Mouse (Mus musculus) limb, embryonic 12.5 days (tissue): ENCODE data around the gene Rala. TPM values are rescaled to one million over a fixed set of nuclear protein-coding genes. Genes with fewer than 3 reads are reported as not detected.

Source experiments
- ATAC-seq: fragments of 200-750 bp; cut with Nextera tagmentation; 2 replicates; pipeline ENCODE4 v1.8.0; 2017; ENCODE audit warnings: low read depth, moderate TSS enrichment; ENCODE audit not compliant: insufficient number of reproducible peaks, insufficient read depth, low FRiP score, low TSS enrichment
- H3K27ac ChIP-seq: fragments of 300-500 bp; sonication (generic); 2 replicates; pipeline ENCODE4 v1.5.1; 2016; ENCODE audit warnings: mild to moderate bottlenecking, moderate library complexity
- H3K27me3 ChIP-seq: fragments of 300-500 bp; sonication (generic); 2 replicates; pipeline ENCODE4 v1.6.1; 2016; ENCODE audit warnings: mild to moderate bottlenecking, moderate library complexity
- H3K36me3 ChIP-seq: fragments of 300-500 bp; sonication (generic); 2 replicates; pipeline ENCODE4 v1.6.1; 2016; ENCODE audit warnings: mild to moderate bottlenecking, moderate library complexity
- H3K4me1 ChIP-seq: fragments of 300-500 bp; sonication (generic); replicated peaks from 2 replicates; pipeline ENCODE4 v1.6.1; 2016
- H3K4me2 ChIP-seq: fragments of 300-500 bp; sonication (generic); 2 replicates; pipeline ENCODE4 v1.6.1; 2016; ENCODE audit warnings: mild to moderate bottlenecking, moderate library complexity
- H3K4me3 ChIP-seq: fragments of 300-500 bp; sonication (generic); replicated peaks from 2 replicates; pipeline ENCODE4 v1.5.1; 2016; ENCODE audit warnings: mild to moderate bottlenecking
- H3K9ac ChIP-seq: fragments of 300-500 bp; sonication (generic); replicated peaks from 2 replicates; pipeline ENCODE4 v1.6.1; 2016; ENCODE audit warnings: mild to moderate bottlenecking, moderate library complexity
- H3K9me3 ChIP-seq: fragments of 300-500 bp; sonication (generic); 2 replicates; pipeline ENCODE4 v1.6.1; 2016; ENCODE audit warnings: mild to moderate bottlenecking, moderate library complexity
- WGBS: fragments of 180-500 bp; shearing (Covaris S2); methylation state at CpG from one replicate; pipeline ENCODE4 v1.1.7; 2016; 5-methylcytosine and 5-hydroxymethylcytosine counted together
- polyA plus RNA-seq: library from polyadenylated mRNA; unstranded; fragments of >200 nt; fragmentation: Nextera tagmentation; extraction: Ambion mirVana; gene quantifications from 2 replicates; pipeline ENCODE4 v1.2.1, GENCODE M21; 2016

Rala gene
- 98.8 and 107 TPM in 2 replicates for polyA plus RNA-seq

- Histone ChIP-seq H3K9ac (peak within 1 kb of the TSS; percentile 95), H3K36me3 (0 out of 2 replicates have a peak, but pooled peaks cover 5% of the 10 kb centered on the region), H3K4me2 (peak within 1 kb of the TSS; percentile 84), H3K9me3 (no peaks in the 10 kb centered on the region), H3K4me1 (peaks cover 7% of the 10 kb centered on the region), H3K27me3 (no peaks in the 10 kb centered on the region), H3K4me3 (peak within 1 kb of the TSS; percentile 94), H3K27ac (peak within 1 kb of the TSS; percentile 90)
- peak; percentile 99 for ATAC-seq
- WGBS = 10% methylated on average over 57 of the region's 69 CpGs
Observed at GRCm38 (mm10) chr13:17944078-17944917, at the start of gene Rala. Gene Rala (minus strand): TSS chr13:17944239.

- H3K4me2 ChIP-seq = peak overlapping the region; percentile 78
- 0 out of 2 replicates have a peak, but pooled peaks cover 6% of the 10 kb centered on the region for H3K36me3 ChIP-seq
- peaks cover 7% of the 10 kb centered on the region; the same call in 1 of the 2 replicates for H3K4me1 ChIP-seq
- 40% methylated on average over 7 of the region's 7 CpGs for WGBS
- no peaks in the 10 kb centered on the region for H3K27me3 ChIP-seq
- H3K27ac ChIP-seq = peak overlapping the region; percentile 82; the same call in 1 of the 2 replicates
- H3K9ac ChIP-seq = peak overlapping the region; percentile 73; the same call in 1 of the 2 replicates
- H3K9me3 ChIP-seq = no peaks in the 10 kb centered on the region
- ATAC-seq = no peak
- peak overlapping the region; percentile 76 for H3K4me3 ChIP-seq
Observed at GRCm38 (mm10) chr13:17993515-17993847, 49.4 kb upstream of the Rala start.

DNA sequence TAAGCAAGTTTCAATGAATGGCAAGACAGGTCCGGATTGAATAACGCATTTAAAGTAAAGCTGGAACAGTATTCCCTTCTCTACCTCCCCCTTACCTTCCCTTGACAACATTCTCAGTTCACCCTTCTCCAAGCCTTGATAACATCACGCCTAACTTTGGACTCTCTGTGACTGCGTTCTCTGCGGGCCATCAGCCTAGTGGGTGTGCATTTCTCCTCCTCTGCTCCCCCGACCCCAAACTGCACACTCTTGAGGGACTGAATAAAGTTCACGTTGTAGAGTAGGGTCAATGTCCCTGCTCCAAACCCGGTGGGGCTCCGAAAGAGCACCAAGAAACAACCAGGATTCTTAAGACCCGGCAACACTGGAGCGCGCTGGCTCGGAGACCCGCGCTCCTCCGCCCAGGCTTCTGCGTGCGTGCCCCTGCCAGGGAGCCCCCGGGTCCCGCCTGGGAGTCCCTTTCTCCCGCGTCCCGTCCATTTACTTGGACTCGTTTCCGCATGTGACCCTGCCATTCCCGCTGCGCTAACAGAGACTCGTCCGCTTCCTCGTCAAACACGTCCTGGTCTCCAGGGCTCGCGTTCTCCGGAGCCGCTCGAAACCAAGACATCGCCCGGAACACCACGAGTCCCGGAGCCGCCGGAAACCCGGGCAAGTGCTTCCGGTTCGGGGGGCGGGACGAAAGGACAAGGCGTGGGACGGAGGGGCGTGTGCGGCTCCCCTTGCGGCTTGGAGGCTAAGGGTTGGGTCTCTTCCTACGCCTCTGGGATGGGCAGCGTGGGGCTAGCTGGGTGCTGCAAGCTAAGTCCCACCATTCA, 48.9 kb upstream of the Rala start, which contains the start of gene Yae1d1:
Gene Yae1d1 (minus strand): TSS at position 653 of the 818 bp plus-strand sequence.
- WGBS = under 1% methylated on average over 54 of the region's 54 CpGs
- Histone ChIP-seq H3K9me3 (no peaks in the 10 kb centered on the region), H3K27ac (peak within 1 kb of the TSS; percentile 82), H3K4me3 (peak within 1 kb of the TSS; percentile 76), H3K9ac (peak within 1 kb of the TSS; percentile 73), H3K4me2 (peak within 1 kb of the TSS; percentile 78), H3K4me1 (peaks cover 7% of the 10 kb centered on the region; the same call in 1 of the 2 replicates), H3K27me3 (no peaks in the 10 kb centered on the region), H3K36me3 (peaks cover 8% of the 10 kb centered on the region)
- ATAC-seq = peak; percentile 96

DNA sequence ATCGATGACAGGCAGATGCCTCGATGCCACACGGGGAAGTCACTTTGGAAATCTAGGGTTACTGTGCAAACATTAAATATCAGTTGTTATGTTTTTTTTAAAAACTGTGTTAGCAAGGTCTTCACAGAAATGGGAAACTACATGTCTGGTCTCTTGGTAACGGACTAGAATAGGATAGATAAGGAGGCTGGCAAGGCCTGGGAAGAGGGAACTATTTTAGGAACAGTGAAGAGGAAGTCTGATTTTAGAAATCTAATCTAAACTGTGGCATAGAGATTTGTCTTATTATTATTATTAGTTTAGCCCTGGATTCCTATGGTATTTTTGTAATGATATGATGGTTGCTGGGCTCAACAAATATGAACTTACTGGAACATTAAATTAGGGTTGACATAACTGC, 48.0 kb upstream of the Rala start:
- H3K4me1 ChIP-seq = peaks cover 7% of the 10 kb centered on the region; the same call in 1 of the 2 replicates
- H3K36me3 ChIP-seq = peaks cover 16% of the 10 kb centered on the region
- no peaks in the 10 kb centered on the region for H3K27me3 ChIP-seq
- H3K4me2 ChIP-seq = peak overlapping the region; percentile 78
- ATAC-seq = no peak
- H3K9me3 ChIP-seq = no peaks in the 10 kb centered on the region
- WGBS = 85% methylated on average over 4 of the region's 4 CpGs
- peak overlapping the region; percentile 76 for H3K4me3 ChIP-seq
- no peak overlapping the region for H3K27ac ChIP-seq
- H3K9ac ChIP-seq = no peak overlapping the region

- H3K27me3 ChIP-seq = no peaks in the 10 kb centered on the region
- H3K27ac ChIP-seq = no peak overlapping the region
- H3K9me3 ChIP-seq = no peaks in the 10 kb centered on the region
- 69% methylated on average over 4 of the region's 4 CpGs for whole genome bisulfite sequencing
- no peak for ATAC-seq
- H3K4me3 ChIP-seq = no peak overlapping the region
- peaks cover 55% of the 10 kb centered on the region for H3K36me3 ChIP-seq
- H3K9ac ChIP-seq = no peak overlapping the region
- no peak overlapping the region for H3K4me2 ChIP-seq
- H3K4me1 ChIP-seq = no peaks in the 10 kb centered on the region
Observed at GRCm38 (mm10) chr13:17983194-17983593, 39.2 kb upstream of the Rala start.

- no peaks in the 10 kb centered on the region for H3K27me3 ChIP-seq
- no peak overlapping the region for H3K9ac ChIP-seq
- H3K4me3 ChIP-seq = no peak overlapping the region
- H3K27ac ChIP-seq = no peak overlapping the region
- 94% methylated on average over 5 of the region's 5 CpGs for WGBS
- no peaks in the 10 kb centered on the region for H3K4me1 ChIP-seq
- H3K36me3 ChIP-seq = peaks cover 52% of the 10 kb centered on the region
- no peaks in the 10 kb centered on the region for H3K9me3 ChIP-seq
- no peak for ATAC-seq
- no peak overlapping the region for H3K4me2 ChIP-seq
Observed at GRCm38 (mm10) chr13:17982634-17983033, 38.6 kb upstream of the Rala start.

GRCm38 (mm10) chr13:17976854-17977739, 33.1 kb upstream of the Rala start:
- H3K4me2 ChIP-seq = no peak overlapping the region
- H3K4me1 ChIP-seq = no peaks in the 10 kb centered on the region
- H3K9me3 ChIP-seq = no peaks in the 10 kb centered on the region
- H3K36me3 ChIP-seq = peaks cover under 1% of the 10 kb centered on the region; the same call in 1 of the 2 replicates
- H3K9ac ChIP-seq = no peak overlapping the region
- H3K27ac ChIP-seq = no peak overlapping the region
- WGBS = 84% methylated on average over 8 of the region's 8 CpGs
- no peaks in the 10 kb centered on the region for H3K27me3 ChIP-seq
- no peak overlapping the region for H3K4me3 ChIP-seq
- ATAC-seq = no peak

- WGBS = 38% methylated on average over 2 of the region's 2 CpGs
Observed at GRCm38 (mm10) chr13:17975891-17976290, 31.9 kb upstream of the Rala start.

GRCm38 (mm10) chr13:17975457-17975856, 31.4 kb upstream of the Rala start:
- no peak for ATAC-seq
- Histone ChIP-seq H3K4me3 (no peak overlapping the region), H3K27me3 (no peaks in the 10 kb centered on the region), H3K4me2 (no peak overlapping the region), H3K4me1 (no peaks in the 10 kb centered on the region), H3K36me3 (no peaks in the 10 kb centered on the region), H3K9me3 (no peaks in the 10 kb centered on the region), H3K9ac (no peak overlapping the region), H3K27ac (no peak overlapping the region)
- 93% methylated on average over 1 of the region's 1 CpGs for WGBS

More at GRCm38 (mm10) chr13:17975891-17976290, 31.9 kb upstream of the Rala start:
- Histone ChIP-seq H3K4me2 (no peak overlapping the region), H3K4me1 (no peaks in the 10 kb centered on the region), H3K27ac (no peak overlapping the region), H3K4me3 (no peak overlapping the region), H3K27me3 (no peaks in the 10 kb centered on the region), H3K9me3 (no peaks in the 10 kb centered on the region), H3K36me3 (no peaks in the 10 kb centered on the region), H3K9ac (no peak overlapping the region)
- ATAC-seq = no peak

DNA sequence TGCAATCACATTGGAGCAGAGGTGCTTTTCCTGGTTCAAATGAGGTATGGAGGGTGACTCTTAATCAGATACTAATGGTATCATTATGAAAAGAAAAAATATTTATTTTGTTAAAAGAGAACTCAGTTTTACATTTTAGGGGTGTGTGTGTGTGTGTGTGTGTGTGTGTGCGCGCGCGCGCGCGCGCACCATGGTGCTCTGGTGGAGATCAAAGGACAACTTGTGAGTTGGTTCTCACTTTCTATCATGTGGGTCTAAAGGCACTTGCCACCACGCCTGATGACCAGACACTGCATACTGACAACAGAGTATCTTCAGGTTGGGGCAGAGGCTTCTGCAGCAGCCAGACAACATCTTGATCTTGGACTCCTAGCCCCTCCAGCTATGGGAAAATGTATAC, 30.7 kb upstream of the Rala start:
- Histone ChIP-seq H3K27me3 (no peaks in the 10 kb centered on the region), H3K9ac (no peak overlapping the region), H3K4me1 (no peaks in the 10 kb centered on the region), H3K4me3 (no peak overlapping the region), H3K27ac (no peak overlapping the region), H3K36me3 (no peaks in the 10 kb centered on the region), H3K9me3 (no peaks in the 10 kb centered on the region), H3K4me2 (no peak overlapping the region)
- 94% methylated on average over 9 of the region's 9 CpGs for WGBS
- no peak for ATAC-seq
